Mouse (Mus musculus): ENCODE data around the gene Ggact. TPM values are rescaled to one million over a fixed set of nuclear protein-coding genes. Genes with fewer than 3 reads are reported as not detected.

Ggact gene
- polyA plus RNA-seq, 1 experiment from 2014 or later = 11.6 TPM

DNA sequence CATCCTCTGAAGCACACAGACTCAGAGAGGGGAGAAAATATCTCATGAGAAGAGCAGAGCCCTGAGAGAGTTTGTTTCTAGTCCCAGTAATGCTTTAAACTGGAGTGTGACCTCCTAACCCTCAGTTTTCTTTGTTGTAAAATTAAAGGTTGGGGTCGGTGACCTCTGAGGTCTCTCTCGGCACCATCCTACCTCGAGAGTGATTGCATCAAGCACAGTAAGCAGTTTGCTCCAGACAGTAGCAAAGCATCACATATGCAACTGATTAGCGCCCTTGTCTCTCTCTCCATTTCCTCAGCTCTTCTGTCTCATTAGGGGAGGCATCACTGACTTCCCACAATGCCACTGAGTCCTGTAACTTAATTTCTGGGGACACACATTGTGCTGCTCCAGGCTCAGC, 77.3 kb downstream of the Ggact start:
- Histone ChIP-seq H3K9ac (ENCODE audit: low read depth, low read length) (no peak overlapping the region), H3K4me1 (ENCODE audit: control insufficient read depth, insufficient read depth, low read length) (no peaks in the 10 kb centered on the region), H3K9me3 (ENCODE audit: control insufficient read depth, low read length) (no peaks in the 10 kb centered on the region), H3K36me3 (ENCODE audit: control insufficient read depth, insufficient read depth, low read length) (no peaks in the 10 kb centered on the region), H3K4me2 (ENCODE audit: low read depth, low read length) (no peak overlapping the region), H3K27me3 (replicated peaks; ENCODE audit: control insufficient read depth, insufficient read depth, low read length) (no peaks in the 10 kb centered on the region), H3K4me3 (ENCODE audit: low read depth, low read length) (no peak overlapping the region), H3K27ac (replicated peaks; ENCODE audit: low read depth, low read length) (no peak overlapping the region)
- WGBS = 12% methylated on average over 4 of the region's 4 CpGs
- ATAC-seq (ENCODE audit: low read depth) (0 out of 2 replicates have a peak, but pooled peaks have one; percentile 41), DNase-seq (ENCODE audit: low spot score) (peak; percentile 54)

DNA sequence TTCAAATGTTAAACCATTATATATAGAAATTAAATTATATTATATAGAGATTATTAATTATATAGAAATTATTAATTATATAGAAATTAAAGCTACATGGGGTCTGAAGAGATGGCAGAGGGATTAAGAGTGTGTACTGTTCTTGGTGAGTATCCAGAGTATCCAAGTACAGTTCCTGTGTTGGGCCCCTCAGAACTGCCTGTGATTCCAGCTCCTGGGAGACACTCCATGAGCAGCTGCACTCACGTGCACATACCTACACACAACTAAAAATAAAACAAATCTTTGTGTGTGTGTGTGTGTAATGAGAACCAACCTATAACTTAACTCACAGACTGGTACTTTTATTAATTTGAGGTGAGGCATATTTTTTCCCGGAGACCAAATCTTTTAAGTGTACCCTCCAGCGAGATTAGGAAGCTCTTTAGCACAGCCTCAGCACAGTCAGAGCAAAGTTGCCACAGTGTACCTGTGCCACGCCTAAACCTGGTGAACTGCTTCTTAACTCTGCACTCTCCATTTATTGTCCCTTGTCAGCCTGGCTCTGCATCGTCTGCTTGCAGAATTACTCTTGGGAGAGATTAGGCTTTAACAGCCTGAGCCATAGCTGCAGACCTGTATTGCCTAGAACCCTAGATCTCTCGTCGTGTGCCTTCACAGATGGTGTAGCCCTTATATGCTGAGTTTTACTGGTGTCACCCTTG, 77.9 kb downstream of the Ggact start:
- Histone ChIP-seq H3K9me3 (ENCODE audit: control insufficient read depth, low read length) (no peaks in the 10 kb centered on the region), H3K9ac (ENCODE audit: low read depth, low read length) (no peak overlapping the region), H3K4me2 (ENCODE audit: low read depth, low read length) (no peak overlapping the region), H3K4me1 (ENCODE audit: control insufficient read depth, insufficient read depth, low read length) (no peaks in the 10 kb centered on the region), H3K27ac (replicated peaks; ENCODE audit: low read depth, low read length) (no peak overlapping the region), H3K27me3 (replicated peaks; ENCODE audit: control insufficient read depth, insufficient read depth, low read length) (no peaks in the 10 kb centered on the region), H3K4me3 (ENCODE audit: low read depth, low read length) (no peak overlapping the region), H3K36me3 (ENCODE audit: control insufficient read depth, insufficient read depth, low read length) (no peaks in the 10 kb centered on the region)
- no peak for DNase-seq (ENCODE audit: low spot score)
- ATAC-seq (ENCODE audit: low read depth) = no peak
- 47% methylated on average over 7 of the region's 7 CpGs for WGBS

DNA sequence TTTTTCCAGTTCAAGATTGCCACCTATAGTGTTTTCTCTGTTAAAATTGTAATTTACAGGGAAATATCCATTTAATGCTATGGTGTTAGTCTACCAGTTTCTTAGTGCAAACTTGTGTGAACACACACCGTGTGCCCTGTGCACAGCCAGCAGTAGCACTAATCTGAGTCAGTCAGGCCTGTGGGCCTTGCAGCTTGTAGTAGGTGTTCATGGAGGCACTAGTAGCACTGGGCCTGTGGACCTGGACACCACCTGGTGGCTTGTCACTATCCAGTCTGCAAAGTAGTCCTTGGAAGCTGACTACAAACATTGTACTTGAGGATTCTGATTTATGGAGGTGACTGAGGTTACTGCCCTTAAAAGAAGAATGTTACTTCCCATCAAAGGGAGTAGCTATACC, 78.8 kb downstream of the Ggact start:
- ATAC-seq (ENCODE audit: low read depth) (no peak), DNase-seq (ENCODE audit: low spot score) (no peak)
- Histone ChIP-seq H3K36me3 (ENCODE audit: control insufficient read depth, insufficient read depth, low read length) (no peaks in the 10 kb centered on the region), H3K27ac (replicated peaks; ENCODE audit: low read depth, low read length) (no peak overlapping the region), H3K4me3 (ENCODE audit: low read depth, low read length) (no peak overlapping the region), H3K4me2 (ENCODE audit: low read depth, low read length) (no peak overlapping the region), H3K9ac (ENCODE audit: low read depth, low read length) (no peak overlapping the region), H3K4me1 (ENCODE audit: control insufficient read depth, insufficient read depth, low read length) (no peaks in the 10 kb centered on the region), H3K27me3 (replicated peaks; ENCODE audit: control insufficient read depth, insufficient read depth, low read length) (no peaks in the 10 kb centered on the region), H3K9me3 (ENCODE audit: control insufficient read depth, low read length) (no peaks in the 10 kb centered on the region)
- WGBS = 89% methylated on average over 1 of the region's 1 CpGs

DNA sequence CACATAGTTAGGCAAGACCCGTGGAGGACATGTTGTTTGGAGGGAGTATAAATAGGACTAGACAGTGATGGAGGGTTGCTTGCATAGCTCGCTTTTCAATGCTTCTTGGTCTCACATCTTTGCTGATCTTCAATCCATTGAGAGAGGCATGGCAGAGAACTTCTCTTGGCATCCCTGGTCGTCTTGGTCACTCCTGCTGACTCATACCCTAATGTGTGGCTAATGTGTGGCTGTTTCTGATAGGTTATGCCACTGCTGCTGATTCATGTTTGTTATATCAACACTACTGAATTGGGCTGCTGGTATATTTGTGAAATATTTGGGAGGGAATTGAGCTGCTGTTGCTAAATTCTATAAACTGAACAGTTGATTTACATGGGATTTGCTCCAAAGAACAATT, 79.9 kb downstream of the Ggact start:
- Histone ChIP-seq H3K4me2 (ENCODE audit: low read depth, low read length) (no peak overlapping the region), H3K4me3 (ENCODE audit: low read depth, low read length) (no peak overlapping the region), H3K36me3 (ENCODE audit: control insufficient read depth, insufficient read depth, low read length) (no peaks in the 10 kb centered on the region), H3K4me1 (ENCODE audit: control insufficient read depth, insufficient read depth, low read length) (no peaks in the 10 kb centered on the region), H3K9ac (ENCODE audit: low read depth, low read length) (no peak overlapping the region), H3K27me3 (replicated peaks; ENCODE audit: control insufficient read depth, insufficient read depth, low read length) (no peaks in the 10 kb centered on the region), H3K9me3 (ENCODE audit: control insufficient read depth, low read length) (no peaks in the 10 kb centered on the region), H3K27ac (replicated peaks; ENCODE audit: low read depth, low read length) (no peak overlapping the region)
- ATAC-seq (ENCODE audit: low read depth) (no peak), DNase-seq (ENCODE audit: low spot score) (no peak)
- 84% methylated on average over 3 of the region's 3 CpGs for WGBS

DNA sequence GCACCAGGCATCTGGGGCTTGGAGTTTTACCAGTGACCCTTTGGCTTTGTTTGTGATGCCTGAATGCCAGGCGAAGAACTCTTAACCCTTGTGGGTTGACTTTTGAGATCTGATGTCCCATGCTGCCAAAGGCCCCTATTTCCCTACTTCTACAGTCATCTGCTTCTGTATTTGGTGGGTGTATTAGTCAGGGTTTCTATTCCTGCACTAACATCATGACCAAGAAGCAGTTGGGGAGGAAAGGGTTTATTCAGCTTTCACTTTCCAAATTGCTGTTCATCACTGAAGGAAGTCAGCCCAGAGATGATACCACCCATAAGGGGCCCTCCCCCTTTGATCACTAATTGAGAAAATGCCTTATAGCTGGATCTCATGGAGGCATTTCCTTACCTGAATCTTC, 83.1 kb downstream of the Ggact start:
- no peak for ATAC-seq (ENCODE audit: low read depth)
- Histone ChIP-seq H3K36me3 (ENCODE audit: control insufficient read depth, insufficient read depth, low read length) (no peaks in the 10 kb centered on the region), H3K4me2 (ENCODE audit: low read depth, low read length) (no peak overlapping the region), H3K4me1 (ENCODE audit: control insufficient read depth, insufficient read depth, low read length) (no peaks in the 10 kb centered on the region), H3K9me3 (ENCODE audit: control insufficient read depth, low read length) (no peaks in the 10 kb centered on the region), H3K27ac (replicated peaks; ENCODE audit: low read depth, low read length) (no peak overlapping the region), H3K27me3 (replicated peaks; ENCODE audit: control insufficient read depth, insufficient read depth, low read length) (no peaks in the 10 kb centered on the region), H3K4me3 (ENCODE audit: low read depth, low read length) (no peak overlapping the region), H3K9ac (ENCODE audit: low read depth, low read length) (no peak overlapping the region)
- DNase-seq (ENCODE audit: low spot score) = no peak
- WGBS = 67% methylated on average over 1 of the region's 1 CpGs

DNA sequence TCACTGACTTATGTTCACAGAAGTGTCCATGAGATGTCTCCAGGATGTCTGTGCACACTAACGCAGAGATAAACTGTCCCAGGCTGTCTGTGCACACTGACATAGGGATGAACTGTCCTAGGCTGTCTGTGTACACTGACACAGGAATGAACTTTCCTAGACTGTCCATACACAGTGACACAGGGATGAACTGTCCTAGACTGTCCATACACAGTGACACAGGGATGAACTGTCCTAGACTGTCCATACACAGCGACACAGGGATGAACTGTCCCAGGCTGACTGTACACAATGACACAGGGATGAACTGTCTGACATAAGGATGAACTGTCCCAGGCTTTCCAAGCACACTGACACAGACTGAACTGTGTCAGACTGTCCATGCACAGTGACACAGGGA, 88.1 kb downstream of the Ggact start:
- no peak for DNase-seq (ENCODE audit: low spot score)
- no peak overlapping the region for H3K9ac ChIP-seq (ENCODE audit: low read depth, low read length)

DNA sequence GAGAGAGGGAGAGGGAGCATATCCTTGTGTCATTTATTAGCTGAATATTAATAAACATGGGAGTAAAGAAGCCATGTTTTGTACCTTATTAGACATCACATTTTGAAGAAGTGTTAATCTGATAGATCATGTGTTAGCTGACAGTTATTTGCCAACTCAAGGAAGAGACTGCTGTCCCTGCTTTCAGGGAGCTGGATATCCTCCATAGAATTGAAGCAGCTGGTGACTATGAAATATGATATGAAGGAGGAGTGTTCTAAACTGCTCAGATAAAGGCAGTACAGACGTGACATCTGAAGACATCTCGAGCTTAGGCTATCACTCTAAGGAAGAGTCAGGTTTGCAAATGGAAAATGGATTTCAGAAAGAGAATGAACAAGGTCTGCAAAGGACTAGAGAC, 89.8 kb downstream of the Ggact start:
- DNase-seq (ENCODE audit: low spot score) = no peak
- no peaks in the 10 kb centered on the region for H3K36me3 ChIP-seq (ENCODE audit: control insufficient read depth, insufficient read depth, low read length)
- H3K4me1 ChIP-seq (ENCODE audit: control insufficient read depth, insufficient read depth, low read length) = no peaks in the 10 kb centered on the region
- H3K9me3 ChIP-seq (ENCODE audit: control insufficient read depth, low read length) = no peaks in the 10 kb centered on the region
- ATAC-seq (ENCODE audit: low read depth) = no peak
- no peak overlapping the region for H3K4me2 ChIP-seq (ENCODE audit: low read depth, low read length)
- H3K9ac ChIP-seq (ENCODE audit: low read depth, low read length) = no peak overlapping the region
- 46% methylated on average over 2 of the region's 2 CpGs for WGBS
- no peaks in the 10 kb centered on the region for H3K27me3 ChIP-seq (replicated peaks; ENCODE audit: control insufficient read depth, insufficient read depth, low read length)
- no peak overlapping the region for H3K27ac ChIP-seq (replicated peaks; ENCODE audit: low read depth, low read length)
- no peak overlapping the region for H3K4me3 ChIP-seq (ENCODE audit: low read depth, low read length)

More for the DNA sequence above, 88.1 kb downstream of the Ggact start:
- no peaks in the 10 kb centered on the region for H3K27me3 ChIP-seq (replicated peaks; ENCODE audit: control insufficient read depth, insufficient read depth, low read length)
- no peaks in the 10 kb centered on the region for H3K4me1 ChIP-seq (ENCODE audit: control insufficient read depth, insufficient read depth, low read length)
- H3K27ac ChIP-seq (replicated peaks; ENCODE audit: low read depth, low read length) = no peak overlapping the region
- no peaks in the 10 kb centered on the region for H3K36me3 ChIP-seq (ENCODE audit: control insufficient read depth, insufficient read depth, low read length)
- WGBS = 81% methylated on average over 2 of the region's 2 CpGs
- no peak for ATAC-seq (ENCODE audit: low read depth)
- no peak overlapping the region for H3K4me2 ChIP-seq (ENCODE audit: low read depth, low read length)
- no peaks in the 10 kb centered on the region for H3K9me3 ChIP-seq (ENCODE audit: control insufficient read depth, low read length)
- no peak overlapping the region for H3K4me3 ChIP-seq (ENCODE audit: low read depth, low read length)

DNA sequence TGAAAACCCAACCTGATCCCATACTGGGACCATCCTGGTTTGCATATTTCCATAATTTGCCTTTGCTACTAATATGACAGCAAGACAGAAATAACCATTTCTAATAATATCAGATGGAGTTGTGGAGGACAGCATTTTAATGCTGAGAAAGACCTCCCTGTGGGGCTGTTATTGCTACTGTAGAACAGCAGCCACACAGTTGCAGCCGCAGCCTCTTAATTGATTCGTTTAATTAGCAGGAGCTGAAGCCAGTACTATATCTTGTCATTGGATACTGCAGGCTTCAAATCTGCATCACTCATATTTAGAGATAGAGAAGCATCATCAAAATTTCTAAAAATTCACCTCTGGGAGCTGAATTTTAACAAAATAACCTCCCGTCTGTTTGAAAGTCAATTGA, 92.6 kb downstream of the Ggact start:
- H3K9me3 ChIP-seq (ENCODE audit: control insufficient read depth, low read length) = no peaks in the 10 kb centered on the region
- ATAC-seq (ENCODE audit: low read depth) (no peak), DNase-seq (ENCODE audit: low spot score) (no peak)
- no peaks in the 10 kb centered on the region for H3K4me1 ChIP-seq (ENCODE audit: control insufficient read depth, insufficient read depth, low read length)
- no peak overlapping the region for H3K4me2 ChIP-seq (ENCODE audit: low read depth, low read length)
- no peaks in the 10 kb centered on the region for H3K36me3 ChIP-seq (ENCODE audit: control insufficient read depth, insufficient read depth, low read length)
- 92% methylated on average over 3 of the region's 3 CpGs for WGBS
- H3K4me3 ChIP-seq (ENCODE audit: low read depth, low read length) = no peak overlapping the region
- H3K27me3 ChIP-seq (replicated peaks; ENCODE audit: control insufficient read depth, insufficient read depth, low read length) = no peaks in the 10 kb centered on the region
- no peak overlapping the region for H3K27ac ChIP-seq (replicated peaks; ENCODE audit: low read depth, low read length)
- no peak overlapping the region for H3K9ac ChIP-seq (ENCODE audit: low read depth, low read length)

DNA sequence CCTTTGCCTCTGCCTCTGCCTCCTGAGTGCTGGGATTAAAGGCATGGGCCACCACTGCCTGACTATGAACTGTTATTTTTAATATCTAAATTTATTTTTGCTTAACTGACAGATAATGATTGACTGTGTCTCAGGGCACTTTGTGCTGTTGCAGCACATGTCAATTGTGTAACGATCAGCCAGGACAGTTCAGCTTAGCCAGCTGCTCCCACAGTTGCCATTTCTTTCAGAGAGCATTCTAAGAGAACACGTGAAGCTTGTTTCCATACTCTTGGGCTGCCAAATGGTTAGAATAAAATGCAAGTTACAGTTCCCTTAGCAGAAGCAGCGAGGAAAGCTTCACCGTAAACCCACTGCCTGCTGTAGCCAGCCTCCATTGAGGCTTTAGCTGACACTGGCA, 113.3 kb downstream of the Ggact start:
- WGBS = 80% methylated on average over 4 of the region's 4 CpGs
- no peak overlapping the region for H3K27ac ChIP-seq (replicated peaks; ENCODE audit: low read depth, low read length)
- H3K9me3 ChIP-seq (ENCODE audit: control insufficient read depth, low read length) = no peaks in the 10 kb centered on the region
- no peaks in the 10 kb centered on the region for H3K36me3 ChIP-seq (ENCODE audit: control insufficient read depth, insufficient read depth, low read length)
- H3K4me3 ChIP-seq (ENCODE audit: low read depth, low read length) = no peak overlapping the region
- no peak overlapping the region for H3K4me2 ChIP-seq (ENCODE audit: low read depth, low read length)
- H3K27me3 ChIP-seq (replicated peaks; ENCODE audit: control insufficient read depth, insufficient read depth, low read length) = no peaks in the 10 kb centered on the region
- DNase-seq (ENCODE audit: low spot score) (no peak), ATAC-seq (ENCODE audit: low read depth) (no peak)
- no peaks in the 10 kb centered on the region for H3K4me1 ChIP-seq (ENCODE audit: control insufficient read depth, insufficient read depth, low read length)
- H3K9ac ChIP-seq (ENCODE audit: low read depth, low read length) = no peak overlapping the region
